Mouse (Mus musculus): ENCODE results near the gene Vmn1r239-ps. TPM values are rescaled to one million over a fixed set of nuclear protein-coding genes. Genes with fewer than 3 reads are reported as not detected.

Gene Vmn1r239-ps
- not detected in 2 replicates for total RNA-seq (2023)

DNA sequence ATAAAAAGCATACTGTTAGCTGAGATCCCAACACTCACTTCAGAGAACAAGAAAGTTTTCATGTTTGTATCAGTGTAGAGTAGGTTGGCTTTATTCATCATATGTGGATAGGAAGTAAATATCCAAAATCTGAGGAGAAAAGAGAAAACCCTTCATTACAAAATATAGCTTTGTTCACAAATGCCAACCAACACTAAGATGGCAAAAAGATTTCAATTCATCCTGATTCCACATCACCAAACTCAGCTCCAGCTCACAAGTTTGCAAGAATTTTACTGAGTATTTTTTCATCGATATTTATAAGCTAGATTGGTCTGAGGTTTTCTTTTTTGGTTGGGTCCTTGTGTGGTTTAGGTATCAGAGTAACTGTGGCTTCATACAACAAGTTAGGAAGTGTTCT is at the start of gene Vmn1r239-ps:
TSS of gene Vmn1r239-ps (minus strand) at position 101 of the 400 bp plus-strand sequence.

DNA sequence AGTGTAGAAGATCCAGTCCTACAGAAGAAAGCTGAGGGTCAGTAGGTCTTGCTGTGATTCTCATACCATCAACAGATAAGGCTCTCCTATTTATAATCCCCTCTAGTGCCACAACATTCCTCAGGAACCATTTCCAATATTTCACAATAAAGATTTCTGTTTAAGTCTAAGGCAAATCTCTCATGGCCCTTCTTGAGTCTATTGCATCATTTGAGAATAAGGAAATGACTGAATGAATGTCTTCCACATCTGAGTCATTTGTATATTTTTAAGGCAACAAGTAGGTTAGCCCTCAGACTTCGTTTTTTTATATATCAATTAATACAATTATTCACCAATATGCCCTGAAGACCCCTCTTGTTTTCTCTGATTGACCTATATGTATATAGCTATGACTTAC is 24.4 kb downstream of the Vmn1r239-ps start, which contains the start of gene Il13ra2:
TSS of gene Il13ra2 (minus strand) at position 64 of the 400 bp plus-strand sequence.

Other genes with a start within 250 kb of the Vmn1r239-ps start
- gene Il13ra2, start 24.5 kb downstream of the Vmn1r239-ps start, total RNA-seq (2023): not detected in 2 replicates
- not detected in 2 replicates for gene Lrch2, start 100.4 kb upstream of the Vmn1r239-ps start, total RNA-seq (2023)

All from neutrophil, adult 65 days (primary cell).